Mouse (Mus musculus) G1E (cell line): ENCODE data around the gene Tsga10.

ENCODE experiments used
- CTCF ChIP-seq: IDR thresholded peaks from 2 replicates; pipeline ENCODE4 v1.5.1; 2012; ENCODE audit warnings: low read depth, low read length, inconsistent platforms, mixed read lengths
- GATA1 ChIP-seq: IDR thresholded peaks from 2 replicates; pipeline ENCODE4 v1.6.1; 2012; ENCODE audit warnings: borderline replicate concordance, low read length, inconsistent platforms, mixed read lengths
- GATA2 ChIP-seq: IDR thresholded peaks from 2 replicates; pipeline ENCODE4 v1.6.1; 2012; ENCODE audit warnings: low read depth, low read length, inconsistent platforms, borderline replicate concordance
- TAL1 ChIP-seq: conservative IDR thresholded peaks from 2 replicates; pipeline ENCODE4 v1.6.1; 2012; ENCODE audit warnings: low read depth, low read length, inconsistent platforms, mixed read lengths

DNA sequence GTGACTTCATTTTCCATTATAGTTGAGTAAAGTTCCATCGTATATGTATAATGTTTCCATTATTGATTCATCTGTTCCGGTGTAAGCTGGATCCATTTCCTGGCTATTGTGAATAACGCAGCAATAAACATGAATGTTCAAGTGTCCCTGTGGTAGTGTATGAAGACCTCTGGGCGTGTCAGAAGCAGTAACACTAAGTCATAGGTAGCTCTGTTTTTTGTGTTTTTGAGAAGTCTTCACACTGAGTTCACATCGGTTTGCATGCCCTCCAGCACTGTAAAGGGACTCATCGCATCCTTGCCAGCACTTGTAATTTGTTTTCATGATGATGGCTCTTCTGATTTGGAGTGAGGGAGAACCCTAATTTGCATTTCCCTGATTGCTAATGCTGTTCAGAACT lies at the start of gene Tsga10:
- TF ChIP-seq TAL1 = no peak
- TF ChIP-seq CTCF = no peak
- no peak for TF ChIP-seq GATA2
- no peak for TF ChIP-seq GATA1
